Mouse (Mus musculus) NIH3T3 (cell line): Measurements from ENCODE around the gene Tmsb15a.
"Not testable (repeated sequence)": the region's sequence is repeated elsewhere in the genome, so short reads cannot be mapped to it uniquely, and the experiment has no call there.

Experiments
- DNase-seq: peaks from one replicate; pipeline ENCODE4 v3.0.0-alpha.2; 2012; ENCODE audit warnings: low read depth

Tmsb15a gene

GRCm38 (mm10) chrX:135725161-135725560, at the start of gene Tmsb15a:
Gene Tmsb15a, minus strand, starts transcription at chrX:135725261.
- DNase-seq: no peak

GRCm38 (mm10) chrX:135768565-135768964, 43.5 kb upstream of the Tmsb15a start:
- no peak for DNase-seq

GRCm38 (mm10) chrX:135768043-135768548, 43.0 kb upstream of the Tmsb15a start:
- no peak for DNase-seq

GRCm38 (mm10) chrX:135761707-135762106, 36.6 kb upstream of the Tmsb15a start:
- DNase-seq: peak; percentile 67

- DNase-seq: peak; percentile 79
Measured at GRCm38 (mm10) chrX:135752832-135753231, 27.8 kb upstream of the Tmsb15a start.

GRCm38 (mm10) chrX:135745376-135745775, 20.3 kb upstream of the Tmsb15a start:
- DNase-seq: not testable (repeated sequence)

- DNase-seq: no peak
Measured at GRCm38 (mm10) chrX:135743056-135743355, 17.9 kb upstream of the Tmsb15a start.

GRCm38 (mm10) chrX:135742304-135743055, 17.4 kb upstream of the Tmsb15a start, which contains the start of the genes Armcx5 and Gprasp1:
Gene Armcx5, plus strand, starts transcription at chrX:135742733.
Gene Gprasp1, plus strand, starts transcription at chrX:135742733.
- peak; percentile 90 for DNase-seq

- no peak for DNase-seq
Measured at GRCm38 (mm10) chrX:135738730-135739520, 13.9 kb upstream of the Tmsb15a start.

GRCm38 (mm10) chrX:135712845-135713244, 12.2 kb downstream of the Tmsb15a start:
- no peak for DNase-seq

GRCm38 (mm10) chrX:135704349-135704748, 20.7 kb downstream of the Tmsb15a start:
- no peak for DNase-seq

- no peak for DNase-seq
Measured at GRCm38 (mm10) chrX:135703111-135703510, 21.9 kb downstream of the Tmsb15a start.

GRCm38 (mm10) chrX:135693633-135694032, 31.4 kb downstream of the Tmsb15a start, which contains the start of gene Tcp11x2:
Gene Tcp11x2, minus strand, starts transcription at chrX:135693790.
- no peak for DNase-seq

GRCm38 (mm10) chrX:135687802-135688201, 37.3 kb downstream of the Tmsb15a start:
- no peak for DNase-seq

- no peak for DNase-seq
Measured at GRCm38 (mm10) chrX:135681858-135682257, 43.2 kb downstream of the Tmsb15a start.
